Mouse (Mus musculus): ENCODE results near the gene Stk39.

Stk39 gene

GRCm38 (mm10) chr2:68229872-68230271 lies 242.2 kb downstream of the Stk39 start:
- no peak for DNase-seq (ENCODE audit: low read depth)

- DNase-seq (ENCODE audit: low read depth): no peak
These were observed 243.0 kb downstream of the Stk39 start for GRCm38 (mm10) chr2:68229081-68229480.

GRCm38 (mm10) chr2:68222227-68222873 lies 249.7 kb downstream of the Stk39 start:
- no peak for DNase-seq (ENCODE audit: low read depth)

GRCm38 (mm10) chr2:68221226-68221625 lies 250.8 kb downstream of the Stk39 start:
- DNase-seq (ENCODE audit: low read depth): no peak

GRCm38 (mm10) chr2:68219823-68220222 lies 252.2 kb downstream of the Stk39 start:
- DNase-seq (ENCODE audit: low read depth): no peak

- no peak for DNase-seq (ENCODE audit: low read depth)
These were observed 256.9 kb downstream of the Stk39 start for GRCm38 (mm10) chr2:68215176-68215575.

GRCm38 (mm10) chr2:68214400-68214799 lies 257.7 kb downstream of the Stk39 start:
- DNase-seq (ENCODE audit: low read depth): peak; percentile 3

- no peak for DNase-seq (ENCODE audit: low read depth)
These were observed 260.6 kb downstream of the Stk39 start for GRCm38 (mm10) chr2:68211443-68211842.

GRCm38 (mm10) chr2:68196245-68196644 lies 275.8 kb downstream of the Stk39 start:
- DNase-seq (ENCODE audit: low read depth): no peak

GRCm38 (mm10) chr2:68194444-68194843 lies 277.6 kb downstream of the Stk39 start:
- no peak for DNase-seq (ENCODE audit: low read depth)

- no peak for DNase-seq (ENCODE audit: low read depth)
These were observed 278.6 kb downstream of the Stk39 start for GRCm38 (mm10) chr2:68193465-68193837.

GRCm38 (mm10) chr2:68192605-68193464 lies 279.2 kb downstream of the Stk39 start:
- no peak for DNase-seq (ENCODE audit: low read depth)

GRCm38 (mm10) chr2:68176425-68176824 lies 295.6 kb downstream of the Stk39 start:
- no peak for DNase-seq (ENCODE audit: low read depth)

GRCm38 (mm10) chr2:68171306-68171705 lies 300.8 kb downstream of the Stk39 start:
- DNase-seq (ENCODE audit: low read depth): no peak

GRCm38 (mm10) chr2:68162012-68162411 lies 310.1 kb downstream of the Stk39 start:
- no peak for DNase-seq (ENCODE audit: low read depth)

GRCm38 (mm10) chr2:68160566-68160965 lies 311.5 kb downstream of the Stk39 start:
- no peak for DNase-seq (ENCODE audit: low read depth)
